Mouse (Mus musculus) G1E (cell line): ENCODE measurements around the gene Iqschfp.

ENCODE experiments used
- CTCF ChIP-seq: IDR thresholded peaks from 2 replicates; pipeline ENCODE4 v1.5.1; 2012; ENCODE audit warnings: low read depth, low read length, inconsistent platforms, mixed read lengths
- GATA1 ChIP-seq: IDR thresholded peaks from 2 replicates; pipeline ENCODE4 v1.6.1; 2012; ENCODE audit warnings: borderline replicate concordance, low read length, inconsistent platforms, mixed read lengths

DNA sequence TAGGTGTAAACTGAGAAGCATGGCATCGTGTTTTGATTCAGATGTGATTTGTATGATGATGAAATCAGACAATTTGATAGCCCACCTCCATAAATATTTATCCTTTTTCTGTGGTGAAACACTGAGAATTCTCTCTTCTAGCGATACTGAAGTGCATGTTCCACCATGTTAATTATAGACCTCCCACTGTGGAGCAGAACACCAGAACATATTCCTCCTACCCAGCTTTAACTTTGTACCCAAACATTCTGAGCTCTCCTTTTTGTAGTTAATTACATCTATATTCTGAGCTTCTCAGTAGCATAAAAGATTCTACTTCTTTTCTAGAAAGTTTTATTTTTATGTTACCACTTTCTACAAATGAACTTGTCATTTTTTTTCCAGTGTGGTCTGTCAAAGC is 16.6 kb downstream of the Iqschfp start:
- TF ChIP-seq CTCF (no peak), GATA1 (no peak)
